Mouse (Mus musculus): ENCODE results near the gene Eppin. TPM values are rescaled to one million over a fixed set of nuclear protein-coding genes. Genes with fewer than 3 reads are reported as not detected.
"Not testable (repeated sequence)": the region's sequence is repeated elsewhere in the genome, so short reads cannot be mapped to it uniquely, and the experiment has no call there.

Eppin gene
- total RNA-seq (2022) = not detected

GRCm38 (mm10) chr2:164593494-164593893 is at the start of gene Eppin:
Gene Eppin, minus strand, starts transcription at chr2:164593594.
- no peak for DNase-seq (ENCODE audit: low spot score in 2 of 2)

- no peak for DNase-seq (ENCODE audit: low spot score in 2 of 2)
Measured at GRCm38 (mm10) chr2:164641881-164642673, 48.7 kb upstream of the Eppin start.

GRCm38 (mm10) chr2:164641129-164641528 is 47.7 kb upstream of the Eppin start:
- DNase-seq (ENCODE audit: low spot score in 2 of 2) = no peak

- no peak for DNase-seq (ENCODE audit: low spot score in 2 of 2)
Measured at GRCm38 (mm10) chr2:164638696-164639095, 45.3 kb upstream of the Eppin start, which contains the start of gene Wfdc16. Gene Wfdc16, minus strand, starts transcription at chr2:164638796.

GRCm38 (mm10) chr2:164635266-164635665 is 41.9 kb upstream of the Eppin start:
- DNase-seq (ENCODE audit: low spot score in 2 of 2) = no peak

GRCm38 (mm10) chr2:164621775-164622174 is 28.4 kb upstream of the Eppin start:
- DNase-seq (ENCODE audit: low spot score in 2 of 2) = no peak

- DNase-seq (ENCODE audit: low spot score in 2 of 2) = no peak
Measured at GRCm38 (mm10) chr2:164619050-164619449, 25.7 kb upstream of the Eppin start.

GRCm38 (mm10) chr2:164615386-164615785 is 22.0 kb upstream of the Eppin start:
- DNase-seq (ENCODE audit: low spot score in 2 of 2) = no peak

- not testable (repeated sequence) for DNase-seq (ENCODE audit: low spot score in 2 of 2)
Measured at GRCm38 (mm10) chr2:164613471-164613870, 20.1 kb upstream of the Eppin start, which contains the start of the genes Wfdc6b and Wfdc8. Gene Wfdc6b, plus strand, starts transcription at chr2:164613522. Gene Wfdc8, minus strand, starts transcription at chr2:164613626.

- DNase-seq (ENCODE audit: low spot score in 2 of 2) = no peak
Measured at GRCm38 (mm10) chr2:164608781-164609180, 15.4 kb upstream of the Eppin start.

- DNase-seq (ENCODE audit: low spot score in 2 of 2) = peak in 1 of 2 experiments; percentile 15
Measured at GRCm38 (mm10) chr2:164604411-164604810, 11.0 kb upstream of the Eppin start.

- no peak for DNase-seq (ENCODE audit: low spot score in 2 of 2)
Measured at GRCm38 (mm10) chr2:164603482-164603881, 10.1 kb upstream of the Eppin start.

GRCm38 (mm10) chr2:164600179-164600578 is 6.8 kb upstream of the Eppin start:
- DNase-seq (ENCODE audit: low spot score in 2 of 2) = no peak

GRCm38 (mm10) chr2:164592014-164592413 is 1.4 kb downstream of the Eppin start:
- DNase-seq (ENCODE audit: low spot score in 2 of 2) = no peak

- DNase-seq (ENCODE audit: low spot score in 2 of 2) = not testable (repeated sequence)
Measured at GRCm38 (mm10) chr2:164585025-164585725, 8.2 kb downstream of the Eppin start, which contains the start of gene Wfdc6a. Gene Wfdc6a, minus strand, starts transcription at chr2:164585447.

- DNase-seq (ENCODE audit: low spot score in 2 of 2) = not testable (repeated sequence)
Measured at GRCm38 (mm10) chr2:164573359-164573758, 20.0 kb downstream of the Eppin start, which contains the start of gene Spint3. Gene Spint3, minus strand, starts transcription at chr2:164573459.

- no peak for DNase-seq (ENCODE audit: low spot score in 2 of 2)
Measured at GRCm38 (mm10) chr2:164567460-164567859, 25.9 kb downstream of the Eppin start.

- DNase-seq (ENCODE audit: low spot score in 2 of 2) = no peak
Measured at GRCm38 (mm10) chr2:164566997-164567396, 26.4 kb downstream of the Eppin start.

- no peak for DNase-seq (ENCODE audit: low spot score in 2 of 2)
Measured at GRCm38 (mm10) chr2:164564346-164564745, 29.0 kb downstream of the Eppin start.

- peak in 1 of 2 experiments; percentile 7 for DNase-seq (ENCODE audit: low spot score in 2 of 2)
Measured at GRCm38 (mm10) chr2:164563339-164564038, 29.9 kb downstream of the Eppin start.

- no peak for DNase-seq (ENCODE audit: low spot score in 2 of 2)
Measured at GRCm38 (mm10) chr2:164562391-164563188, 30.8 kb downstream of the Eppin start, which contains the start of gene Wfdc2. Gene Wfdc2, plus strand, starts transcription at chr2:164562413.

All from left cerebral cortex, adult 8-10 months (tissue).